Mouse (Mus musculus) forebrain, postnatal 0 days (tissue): Measurements from ENCODE around the gene Hist1h2ao. TPM values are rescaled to one million over a fixed set of nuclear protein-coding genes. Genes with fewer than 3 reads are reported as not detected.
A peak's percentile ranks its signal among the peaks of the same experiment; 100 is the strongest.

Experiments
- ATAC-seq: fragments of 200-750 bp; cut with Nextera tagmentation; 2 replicates; pipeline ENCODE4 v1.8.0; 2017; ENCODE audit warnings: mild to moderate bottlenecking, moderate library complexity
- DNase-seq: peaks from one replicate; pipeline ENCODE4 v3.0.0-alpha.2; 2015
- H3K27ac ChIP-seq: fragments of 300-500 bp; sonication (generic); 2 replicates; pipeline ENCODE4 v1.5.1; 2014; ENCODE audit warnings: low read depth, mild to moderate bottlenecking, antibody characterized with exemption, low read length, moderate library complexity, mixed read lengths
- H3K27me3 ChIP-seq: fragments of 300-500 bp; sonication (generic); 2 replicates; pipeline ENCODE4 v1.6.1; 2014; ENCODE audit warnings: mild to moderate bottlenecking, low read length, mixed read lengths; ENCODE audit not compliant: insufficient read depth
- H3K36me3 ChIP-seq: fragments of 300-500 bp; sonication (generic); 2 replicates; pipeline ENCODE4 v1.6.1; 2014; ENCODE audit warnings: mild to moderate bottlenecking, moderate library complexity; ENCODE audit not compliant: insufficient read depth
- H3K4me1 ChIP-seq: fragments of 300-500 bp; sonication (generic); 2 replicates; pipeline ENCODE4 v1.6.1; 2014; ENCODE audit warnings: antibody characterized with exemption; ENCODE audit not compliant: insufficient read depth
- H3K4me2 ChIP-seq: fragments of 300-500 bp; sonication (generic); 2 replicates; pipeline ENCODE4 v1.6.1; 2014; ENCODE audit warnings: low read depth, mild to moderate bottlenecking, moderate library complexity
- H3K4me3 ChIP-seq: fragments of 300-500 bp; sonication (generic); 2 replicates; pipeline ENCODE4 v1.5.1; 2014; ENCODE audit warnings: low read depth, low read length, mixed read lengths
- H3K9ac ChIP-seq: fragments of 300-500 bp; sonication (generic); 2 replicates; pipeline ENCODE4 v1.6.1; 2014; ENCODE audit warnings: mild to moderate bottlenecking
- H3K9me3 ChIP-seq: fragments of 300-500 bp; sonication (generic); 2 replicates; pipeline ENCODE4 v1.6.1; 2016; ENCODE audit warnings: low read length
- CTCF ChIP-seq: sonication (generic); IDR thresholded peaks from 2 replicates; pipeline ENCODE4 v1.5.1; 2016; ENCODE audit warnings: antibody characterized with exemption, control low read depth, low read depth
- whole genome bisulfite sequencing: fragments of 180-500 bp; shearing (Covaris S2); extraction: QIAGEN DNeasy Blood & Tissue Kit; methylation state at CpG from one replicate; pipeline ENCODE4 v1.1.7; 2014; 5-methylcytosine and 5-hydroxymethylcytosine counted together
- microRNA-seq, 2 experiments: library from miRNA; unstranded; fragments of <30 nt; microRNA quantifications; one replicate each; pipeline ENCODE4; 2016
- polyA plus RNA-seq: library from polyadenylated mRNA; unstranded; fragments of >200 nt; fragmentation: Nextera tagmentation; extraction: Ambion mirVana; gene quantifications from 2 replicates; pipeline ENCODE4 v1.2.1, GENCODE M21; 2015
- total RNA-seq: library from RNA; depleted of rRNA; stranded (reverse); fragments of >200 nt; gene quantifications from 2 replicates; pipeline ENCODE4 v1.2.3, GENCODE M21; 2014; rRNA removed

The Hist1h2ao gene
- total and polyA plus RNA-seq, 2 experiments from 2014 or later: not detected

DNA sequence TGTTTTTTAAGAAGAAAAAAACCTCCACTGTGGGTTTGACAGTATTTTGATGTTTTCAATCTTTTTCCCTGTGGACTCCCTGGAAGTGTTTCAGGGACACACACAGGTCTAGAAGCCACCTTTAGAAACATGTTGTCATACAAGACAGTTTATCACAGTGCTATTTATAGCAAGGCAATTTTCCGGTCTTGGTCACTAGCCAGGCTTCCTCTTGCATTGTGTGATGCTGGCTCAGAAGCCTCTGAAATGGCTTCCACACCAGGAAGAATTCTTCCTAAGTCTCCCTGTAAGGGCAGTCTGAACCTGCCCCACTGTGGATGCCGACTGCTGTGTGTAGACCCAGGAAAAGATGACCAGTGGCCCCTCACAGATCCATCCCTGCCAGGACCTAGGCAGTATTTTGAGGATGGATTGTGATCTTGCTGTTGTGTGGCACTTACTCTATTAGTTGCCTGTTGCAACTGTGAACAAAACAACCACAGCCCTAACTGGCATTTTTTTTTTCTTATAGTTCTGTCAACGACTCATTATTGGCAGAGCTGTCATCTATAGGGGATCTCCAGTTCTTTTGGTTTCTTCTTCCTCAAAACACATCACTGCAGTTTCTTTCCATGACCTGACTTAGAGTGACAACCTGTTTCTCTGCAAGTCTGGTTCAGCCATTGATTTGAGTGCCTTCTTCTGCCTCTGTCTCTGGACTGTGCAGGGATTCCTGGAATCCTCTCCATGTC is 42.1 kb downstream of the Hist1h2ao start:
- no peak overlapping the region for H3K4me2 ChIP-seq
- no peaks in the 10 kb centered on the region for H3K4me1 ChIP-seq
- H3K27me3 ChIP-seq: no peaks in the 10 kb centered on the region
- ATAC-seq: no peak
- H3K9me3 ChIP-seq: no peaks in the 10 kb centered on the region
- no peak overlapping the region for H3K4me3 ChIP-seq
- no peak overlapping the region for H3K9ac ChIP-seq
- TF ChIP-seq CTCF: no peak
- DNase-seq: no peak
- no peaks in the 10 kb centered on the region for H3K36me3 ChIP-seq
- no peak overlapping the region for H3K27ac ChIP-seq
- WGBS: 56% methylated on average over 3 of the region's 3 CpGs

DNA sequence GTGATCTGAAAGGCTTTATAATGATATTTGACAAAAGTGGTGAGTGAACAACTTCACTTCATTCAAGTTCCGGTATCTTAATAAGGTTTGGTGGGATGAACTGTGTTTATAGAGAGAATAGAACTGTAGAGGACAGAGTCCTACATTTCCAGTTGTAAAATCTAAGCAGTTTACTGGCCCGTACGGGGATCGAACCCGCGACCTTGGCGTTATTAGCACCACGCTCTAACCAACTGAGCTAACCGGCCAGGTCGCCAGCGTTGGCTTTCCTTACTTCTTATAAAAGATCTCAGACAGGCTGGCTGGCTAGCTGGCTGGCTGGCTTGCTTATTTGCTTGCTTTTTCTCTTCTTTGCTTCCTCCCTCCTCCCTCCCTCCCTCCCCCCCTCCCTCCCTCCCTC is 44.9 kb downstream of the Hist1h2ao start:
- Histone ChIP-seq H3K4me2 (peak overlapping the region; percentile 43), H3K4me3 (peak overlapping the region; percentile 42), H3K9me3 (no peaks in the 10 kb centered on the region), H3K27me3 (no peaks in the 10 kb centered on the region), H3K4me1 (no peaks in the 10 kb centered on the region), H3K36me3 (no peaks in the 10 kb centered on the region), H3K9ac (no peak overlapping the region), H3K27ac (no peak overlapping the region)
- DNase-seq: peak; percentile 59
- WGBS: 3% methylated on average over 11 of the region's 11 CpGs
- no peak for TF ChIP-seq CTCF
- ATAC-seq: peak; percentile 38

DNA sequence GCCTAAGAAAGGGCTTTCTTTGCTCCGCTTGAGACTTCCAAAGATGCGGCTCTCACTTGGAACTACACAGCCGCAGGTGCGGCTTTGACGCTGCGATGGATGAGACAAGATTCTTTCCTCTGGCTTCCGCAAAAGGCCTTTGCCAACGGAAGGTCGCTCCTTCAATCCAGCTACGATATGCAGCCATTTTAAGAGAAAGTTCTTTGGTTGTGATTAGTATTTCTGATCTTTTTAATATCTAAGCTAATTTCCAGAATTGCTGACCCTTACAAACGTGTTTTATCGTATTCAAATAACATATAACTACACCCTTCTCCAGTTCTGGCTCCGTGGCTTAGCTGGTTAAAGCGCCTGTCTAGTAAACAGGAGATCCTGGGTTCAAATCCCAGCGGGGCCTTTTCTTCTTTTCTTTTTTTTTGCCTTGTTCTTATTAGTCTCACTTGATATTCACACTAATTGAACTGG is 45.5 kb downstream of the Hist1h2ao start:
- Histone ChIP-seq H3K27me3 (no peaks in the 10 kb centered on the region), H3K4me3 (peak overlapping the region; percentile 42), H3K36me3 (no peaks in the 10 kb centered on the region), H3K27ac (no peak overlapping the region), H3K9ac (peak overlapping the region; percentile 44), H3K4me1 (no peaks in the 10 kb centered on the region), H3K9me3 (no peaks in the 10 kb centered on the region), H3K4me2 (peak overlapping the region; percentile 43)
- ATAC-seq (peak; percentile 48; the same call in 1 of the 2 replicates), DNase-seq (peak; percentile 81)
- no peak for TF ChIP-seq CTCF
- 2% methylated on average over 15 of the region's 15 CpGs for WGBS

Small RNAs within 50 kb of the gene (microRNA-seq; reads per million reads assigned to microRNA genes)
- gene Gm19658: 0 reads per million in 2 experiments
- gene Gm44346: 0 reads per million in 2 experiments
- gene Gm44466: 0 reads per million in 2 experiments

Other genes starting within 250 kb of the Hist1h2ao start
Only the 30 nearest of the 31 such genes appear.
- gene Olfr1364, start 228.7 kb upstream of the Hist1h2ao start, total RNA-seq: not detected in 2 replicates
- not detected in 2 replicates for gene Olfr1364, start 228.7 kb upstream of the Hist1h2ao start, polyA plus RNA-seq
- not detected in 2 replicates for gene Olfr1362, start 196.4 kb upstream of the Hist1h2ao start, total RNA-seq
- not detected in 2 replicates for gene Olfr1362, start 196.4 kb upstream of the Hist1h2ao start, polyA plus RNA-seq
- not detected in 2 replicates for gene Olfr11, start 167.9 kb upstream of the Hist1h2ao start, total RNA-seq
- not detected in 2 replicates for gene Olfr11, start 167.9 kb upstream of the Hist1h2ao start, polyA plus RNA-seq
- not detected in 2 replicates for gene Olfr1361, start 147.1 kb upstream of the Hist1h2ao start, total RNA-seq
- not detected in 2 replicates for gene Olfr1361, start 147.1 kb upstream of the Hist1h2ao start, polyA plus RNA-seq
- not detected in 2 replicates for gene Olfr1360, start 133.1 kb upstream of the Hist1h2ao start, total RNA-seq
- gene Olfr1360, start 133.1 kb upstream of the Hist1h2ao start, polyA plus RNA-seq: not detected in 2 replicates
- not detected in 2 replicates for gene Olfr1359, start 112.4 kb upstream of the Hist1h2ao start, total RNA-seq
- not detected in 2 replicates for gene Olfr1359, start 112.4 kb upstream of the Hist1h2ao start, polyA plus RNA-seq
- gene Hist1h2bl, start 94.3 kb upstream of the Hist1h2ao start, total RNA-seq: 131 and 141 TPM in 2 replicates
- 0.65 and 0.73 TPM in 2 replicates for gene Hist1h2bl, start 94.3 kb upstream of the Hist1h2ao start, polyA plus RNA-seq
- gene Hist1h2ai, start 94.0 kb upstream of the Hist1h2ao start, total RNA-seq: 342 and 560 TPM in 2 replicates
- 12.1 and 14.6 TPM in 2 replicates for gene Hist1h2ai, start 94.0 kb upstream of the Hist1h2ao start, polyA plus RNA-seq
- gene Hist1h3h, start 92.8 kb upstream of the Hist1h2ao start, total RNA-seq: 277 and 308 TPM in 2 replicates
- 0.75 and 1.3 TPM in 2 replicates for gene Hist1h3h, start 92.8 kb upstream of the Hist1h2ao start, polyA plus RNA-seq
- gene Hist1h2bm, start 88.4 kb upstream of the Hist1h2ao start, total RNA-seq: 308 and 356 TPM in 2 replicates
- 0.34 TPM in 1 of 2 replicates, not detected in the other for gene Hist1h2bm, start 88.4 kb upstream of the Hist1h2ao start, polyA plus RNA-seq
- 282 and 307 TPM in 2 replicates for gene Hist1h4j, start 75.4 kb upstream of the Hist1h2ao start, total RNA-seq
- not detected in 2 replicates for gene Hist1h4j, start 75.4 kb upstream of the Hist1h2ao start, polyA plus RNA-seq
- gene Hist1h4k, start 60.0 kb upstream of the Hist1h2ao start, total RNA-seq: 635 and 850 TPM in 2 replicates
- not detected in 2 replicates for gene Hist1h4k, start 60.0 kb upstream of the Hist1h2ao start, polyA plus RNA-seq
- gene Hist1h2ak, start 56.6 kb upstream of the Hist1h2ao start, total RNA-seq: 242 and 258 TPM in 2 replicates
- 4.4 and 5.2 TPM in 2 replicates for gene Hist1h2ak, start 56.6 kb upstream of the Hist1h2ao start, polyA plus RNA-seq
- gene Hist1h2bn, start 56.3 kb upstream of the Hist1h2ao start, total RNA-seq: 157 and 249 TPM in 2 replicates
- not detected in 2 replicates for gene Hist1h2bn, start 56.3 kb upstream of the Hist1h2ao start, polyA plus RNA-seq
- gene Hist1h1b, start 29.8 kb upstream of the Hist1h2ao start, total RNA-seq: 140 and 182 TPM in 2 replicates
- gene Hist1h1b, start 29.8 kb upstream of the Hist1h2ao start, polyA plus RNA-seq: 4.0 and 4.7 TPM in 2 replicates
- gene Hist1h3i, start 27.1 kb upstream of the Hist1h2ao start, total RNA-seq: 282 and 291 TPM in 2 replicates
- 20.0 and 34.1 TPM in 2 replicates for gene Hist1h3i, start 27.1 kb upstream of the Hist1h2ao start, polyA plus RNA-seq
- 143 and 154 TPM in 2 replicates for gene Hist1h2an, start 23.2 kb upstream of the Hist1h2ao start, total RNA-seq
- 1.1 and 1.6 TPM in 2 replicates for gene Hist1h2an, start 23.2 kb upstream of the Hist1h2ao start, polyA plus RNA-seq
- 46.4 and 70.5 TPM in 2 replicates for gene Hist1h2bp, start 23.0 kb upstream of the Hist1h2ao start, total RNA-seq
- 0.28 TPM in 1 of 2 replicates, not detected in the other for gene Hist1h2bp, start 23.0 kb upstream of the Hist1h2ao start, polyA plus RNA-seq
- gene Hist1h2bq, start 268 bp upstream of the Hist1h2ao start, total RNA-seq: 214 and 268 TPM in 2 replicates
- 4.6 and 5.2 TPM in 2 replicates for gene Hist1h2bq, start 268 bp upstream of the Hist1h2ao start, polyA plus RNA-seq
- 1.3 and 1.7 TPM in 2 replicates for gene Hist1h4m, start 1.3 kb downstream of the Hist1h2ao start, total RNA-seq
- not detected in 2 replicates for gene Hist1h4m, start 1.3 kb downstream of the Hist1h2ao start, polyA plus RNA-seq
- gene Hist1h4n, start 21.7 kb downstream of the Hist1h2ao start, total RNA-seq: 2,245 and 2,544 TPM in 2 replicates
- 2.4 and 5.0 TPM in 2 replicates for gene Hist1h4n, start 21.7 kb downstream of the Hist1h2ao start, polyA plus RNA-seq
- 584 and 748 TPM in 2 replicates for gene Hist1h2ap, start 23.0 kb downstream of the Hist1h2ao start, total RNA-seq
- 655 and 1,288 TPM in 2 replicates for gene Hist1h2ap, start 23.0 kb downstream of the Hist1h2ao start, polyA plus RNA-seq
- gene Hist1h2br, start 23.3 kb downstream of the Hist1h2ao start, total RNA-seq: 158 and 260 TPM in 2 replicates
- gene Hist1h2br, start 23.3 kb downstream of the Hist1h2ao start, polyA plus RNA-seq: 4.6 and 4.9 TPM in 2 replicates
- gene Zfp184, start 134.6 kb downstream of the Hist1h2ao start, total RNA-seq: 20.7 and 21.6 TPM in 2 replicates
- gene Zfp184, start 134.6 kb downstream of the Hist1h2ao start, polyA plus RNA-seq: 15.3 and 17.2 TPM in 2 replicates
- gene Pom121l2, start 170.7 kb downstream of the Hist1h2ao start, total RNA-seq: 0.38 TPM in 1 of 2 replicates, not detected in the other
- gene Pom121l2, start 170.7 kb downstream of the Hist1h2ao start, polyA plus RNA-seq: not detected in 2 replicates
- not detected in 2 replicates for gene Prss16, start 199.3 kb downstream of the Hist1h2ao start, total RNA-seq
- gene Prss16, start 199.3 kb downstream of the Hist1h2ao start, polyA plus RNA-seq: not detected in 2 replicates
- 9.2 and 47.2 TPM in 2 replicates for gene Hist1h2ah, start 225.1 kb downstream of the Hist1h2ao start, total RNA-seq
- 1.6 and 1.9 TPM in 2 replicates for gene Hist1h2ah, start 225.1 kb downstream of the Hist1h2ao start, polyA plus RNA-seq
- gene Hist1h2bk, start 225.4 kb downstream of the Hist1h2ao start, total RNA-seq: 233 and 262 TPM in 2 replicates
- gene Hist1h2bk, start 225.4 kb downstream of the Hist1h2ao start, polyA plus RNA-seq: 0.40 TPM in 1 of 2 replicates, not detected in the other
- 26.4 and 44.9 TPM in 2 replicates for gene Hist1h4i, start 230.9 kb downstream of the Hist1h2ao start, total RNA-seq
- gene Hist1h4i, start 230.9 kb downstream of the Hist1h2ao start, polyA plus RNA-seq: 4.2 and 5.8 TPM in 2 replicates
- gene Hist1h2ag, start 232.5 kb downstream of the Hist1h2ao start, total RNA-seq: 193 and 206 TPM in 2 replicates
- gene Hist1h2ag, start 232.5 kb downstream of the Hist1h2ao start, polyA plus RNA-seq: 4.8 and 8.3 TPM in 2 replicates